Mouse (Mus musculus): ENCODE data around the gene Unc13d. TPM values are rescaled to one million over a fixed set of nuclear protein-coding genes. Genes with fewer than 3 reads are reported as not detected.

The Unc13d gene
- polyA plus RNA-seq, 1 experiment = 18.2 TPM

DNA sequence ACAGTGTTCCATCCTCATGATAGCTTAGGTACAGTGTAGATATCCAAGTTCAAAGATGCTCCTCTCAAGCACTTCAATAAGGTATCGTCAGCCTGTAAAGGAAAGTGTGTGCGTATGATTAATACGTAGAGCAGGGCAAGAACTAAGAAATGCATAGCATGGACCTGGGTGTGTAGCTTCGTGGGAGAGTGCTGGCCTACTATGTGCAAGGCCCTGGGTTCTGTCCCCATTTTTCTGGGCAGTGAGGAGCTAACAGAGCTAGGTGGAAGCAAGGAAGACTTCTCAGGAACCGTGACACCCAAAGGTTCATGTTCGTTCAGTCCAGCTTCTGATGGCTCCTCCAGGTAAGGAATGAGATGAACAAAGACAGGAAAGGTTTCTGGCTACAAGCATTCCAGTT, 32.6 kb downstream of the Unc13d start:
- TF ChIP-seq TAL1 (IDR thresholded peaks at IDR 0.05; ENCODE audit: low read length) = no peak
- TF ChIP-seq GATA1 (IDR thresholded peaks at IDR 0.05; ENCODE audit: low read length) = no peak
- Histone ChIP-seq H3K4me3 (replicated peaks) (no peak overlapping the region), H3K27me3 (ENCODE audit: control insufficient read depth) (no peaks in the 10 kb centered on the region; the same call in 1 of the 2 replicates), H3K9me3 (ENCODE audit: control insufficient read depth, low read length) (peaks cover 11% of the 10 kb centered on the region), H3K4me1 (ENCODE audit: control insufficient read depth) (peaks cover 8% of the 10 kb centered on the region), H3K36me3 (ENCODE audit: control insufficient read depth) (peaks cover 83% of the 10 kb centered on the region)

GRCm38 (mm10) chr11:116043286-116043685, 34.5 kb downstream of the Unc13d start:
- Histone ChIP-seq H3K9me3 (ENCODE audit: control insufficient read depth, low read length) (peaks cover 3% of the 10 kb centered on the region), H3K36me3 (ENCODE audit: control insufficient read depth) (peaks cover 81% of the 10 kb centered on the region), H3K4me1 (ENCODE audit: control insufficient read depth) (peaks cover 10% of the 10 kb centered on the region), H3K4me3 (replicated peaks) (no peak overlapping the region), H3K27me3 (ENCODE audit: control insufficient read depth) (no peaks in the 10 kb centered on the region)
- TF ChIP-seq GATA1 (IDR thresholded peaks at IDR 0.05; ENCODE audit: low read length) = no peak
- TF ChIP-seq TAL1 (IDR thresholded peaks at IDR 0.05; ENCODE audit: low read length) = no peak

DNA sequence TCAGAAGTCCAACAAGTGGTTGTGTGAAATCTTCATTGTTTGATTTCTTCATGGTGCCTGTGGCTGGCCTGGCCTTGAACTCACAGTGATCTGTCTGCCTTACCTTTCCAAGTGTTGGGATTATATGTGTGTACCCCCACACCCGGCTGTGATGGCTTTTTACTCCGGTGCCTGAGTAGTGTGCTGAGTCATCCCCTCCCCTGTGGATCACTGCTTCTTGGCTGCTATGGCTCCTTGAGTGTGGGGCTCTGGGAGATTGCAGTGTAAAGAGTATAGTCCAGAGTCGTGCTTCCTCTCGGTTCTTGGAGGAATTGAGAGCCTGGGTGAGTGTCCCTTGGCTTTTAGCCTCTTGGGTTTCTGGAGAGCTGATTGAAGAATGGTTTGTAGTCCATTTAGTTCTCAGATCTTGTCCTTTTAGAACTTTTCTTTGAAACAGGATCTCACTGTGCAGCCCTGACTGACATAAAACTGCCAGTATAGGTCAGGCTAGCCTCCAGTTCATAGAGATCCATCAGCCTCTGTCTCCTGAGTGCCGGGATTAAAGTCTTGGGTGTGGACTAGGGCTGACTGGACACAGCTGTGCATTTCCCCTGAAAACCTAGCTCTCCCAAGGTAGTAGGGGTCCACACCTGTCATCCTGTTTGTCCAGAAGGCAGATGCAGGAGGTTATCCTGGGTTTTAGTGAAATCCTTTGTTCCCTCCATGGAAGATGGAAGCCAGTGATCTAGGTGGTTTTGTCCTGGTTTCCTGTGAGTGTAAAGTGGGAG, 35.2 kb downstream of the Unc13d start:
- H3K36me3 ChIP-seq (ENCODE audit: control insufficient read depth) = peaks cover 81% of the 10 kb centered on the region
- H3K4me1 ChIP-seq (ENCODE audit: control insufficient read depth) = peaks cover 10% of the 10 kb centered on the region
- H3K27me3 ChIP-seq (ENCODE audit: control insufficient read depth) = no peaks in the 10 kb centered on the region
- TF ChIP-seq GATA1 (IDR thresholded peaks at IDR 0.05; ENCODE audit: low read length) (no peak), TAL1 (IDR thresholded peaks at IDR 0.05; ENCODE audit: low read length) (no peak)
- peaks cover 3% of the 10 kb centered on the region for H3K9me3 ChIP-seq (ENCODE audit: control insufficient read depth, low read length)
- H3K4me3 ChIP-seq (replicated peaks) = no peak overlapping the region

- H3K9me3 ChIP-seq (ENCODE audit: control insufficient read depth, low read length) = peaks cover 3% of the 10 kb centered on the region
- H3K4me3 ChIP-seq (replicated peaks) = no peak overlapping the region
- TF ChIP-seq GATA1 (IDR thresholded peaks at IDR 0.05; ENCODE audit: low read length) (no peak), TAL1 (IDR thresholded peaks at IDR 0.05; ENCODE audit: low read length) (no peak)
- H3K27me3 ChIP-seq (ENCODE audit: control insufficient read depth) = no peaks in the 10 kb centered on the region
- peaks cover 76% of the 10 kb centered on the region for H3K36me3 ChIP-seq (ENCODE audit: control insufficient read depth)
- H3K4me1 ChIP-seq (ENCODE audit: control insufficient read depth) = peaks cover 10% of the 10 kb centered on the region
Measured at GRCm38 (mm10) chr11:116041833-116042232, 35.9 kb downstream of the Unc13d start.

DNA sequence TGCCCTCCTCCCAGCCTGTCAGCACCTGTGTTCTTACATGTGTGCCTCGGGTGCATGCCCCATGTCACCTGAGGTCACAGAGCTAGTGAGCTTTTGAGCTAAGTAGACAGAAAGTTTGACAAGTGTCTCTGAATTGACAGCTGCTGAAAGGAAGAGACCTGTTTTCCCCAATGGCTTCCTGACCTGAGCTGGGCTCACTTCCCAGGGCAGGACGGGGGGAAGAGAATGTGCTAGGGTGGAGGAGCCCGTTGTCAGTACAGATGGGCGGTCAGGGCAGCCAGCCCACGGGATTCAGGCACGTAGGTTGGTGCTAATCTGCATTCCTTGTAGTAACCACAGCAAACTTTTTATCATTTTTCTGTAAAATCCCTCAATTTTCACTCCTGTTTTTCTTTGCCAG, 37.2 kb downstream of the Unc13d start:
- H3K36me3 ChIP-seq (ENCODE audit: control insufficient read depth) = peaks cover 74% of the 10 kb centered on the region
- peaks cover 10% of the 10 kb centered on the region for H3K4me1 ChIP-seq (ENCODE audit: control insufficient read depth)
- no peak overlapping the region for H3K4me3 ChIP-seq (replicated peaks)
- H3K27me3 ChIP-seq (ENCODE audit: control insufficient read depth) = no peaks in the 10 kb centered on the region
- peaks cover 3% of the 10 kb centered on the region for H3K9me3 ChIP-seq (ENCODE audit: control insufficient read depth, low read length)
- no peak for TF ChIP-seq GATA1 (IDR thresholded peaks at IDR 0.05; ENCODE audit: low read length)
- no peak for TF ChIP-seq TAL1 (IDR thresholded peaks at IDR 0.05; ENCODE audit: low read length)

- no peak overlapping the region for H3K4me3 ChIP-seq (replicated peaks)
- peaks cover 76% of the 10 kb centered on the region for H3K36me3 ChIP-seq (ENCODE audit: control insufficient read depth)
- H3K9me3 ChIP-seq (ENCODE audit: control insufficient read depth, low read length) = peaks cover 3% of the 10 kb centered on the region
- peaks cover 19% of the 10 kb centered on the region for H3K4me1 ChIP-seq (ENCODE audit: control insufficient read depth)
- H3K27me3 ChIP-seq (ENCODE audit: control insufficient read depth) = no peaks in the 10 kb centered on the region
- no peak for TF ChIP-seq TAL1 (IDR thresholded peaks at IDR 0.05; ENCODE audit: low read length)
- TF ChIP-seq GATA1 (IDR thresholded peaks at IDR 0.05; ENCODE audit: low read length) = no peak
Measured at GRCm38 (mm10) chr11:116037826-116038225, 39.9 kb downstream of the Unc13d start.

DNA sequence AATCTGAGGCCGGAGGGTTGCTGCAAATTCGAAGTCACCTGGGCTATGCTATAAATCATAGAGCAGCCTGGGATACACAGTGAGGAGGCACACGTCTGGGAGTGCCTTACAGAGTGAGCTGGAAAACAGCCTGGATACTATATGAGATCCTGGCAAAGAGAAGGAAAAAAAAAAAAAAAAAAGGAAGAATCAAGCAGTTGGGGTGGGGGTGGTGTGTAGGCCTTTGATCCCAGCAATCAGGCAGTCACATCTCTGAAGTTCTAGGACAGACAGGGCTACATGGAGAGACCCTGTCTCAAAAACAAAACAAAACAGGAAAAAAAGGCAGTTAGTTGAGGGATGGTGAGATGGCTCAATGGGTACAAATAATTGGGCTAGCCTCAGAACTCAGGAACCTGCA, 41.1 kb downstream of the Unc13d start:
- TF ChIP-seq GATA1 (IDR thresholded peaks at IDR 0.05; ENCODE audit: low read length) (no peak), TAL1 (IDR thresholded peaks at IDR 0.05; ENCODE audit: low read length) (no peak)
- Histone ChIP-seq H3K4me3 (replicated peaks) (no peak overlapping the region), H3K4me1 (ENCODE audit: control insufficient read depth) (peaks cover 21% of the 10 kb centered on the region), H3K9me3 (ENCODE audit: control insufficient read depth, low read length) (no peaks in the 10 kb centered on the region; the same call in 1 of the 2 replicates), H3K27me3 (ENCODE audit: control insufficient read depth) (no peaks in the 10 kb centered on the region), H3K36me3 (ENCODE audit: control insufficient read depth) (peaks cover 73% of the 10 kb centered on the region)

DNA sequence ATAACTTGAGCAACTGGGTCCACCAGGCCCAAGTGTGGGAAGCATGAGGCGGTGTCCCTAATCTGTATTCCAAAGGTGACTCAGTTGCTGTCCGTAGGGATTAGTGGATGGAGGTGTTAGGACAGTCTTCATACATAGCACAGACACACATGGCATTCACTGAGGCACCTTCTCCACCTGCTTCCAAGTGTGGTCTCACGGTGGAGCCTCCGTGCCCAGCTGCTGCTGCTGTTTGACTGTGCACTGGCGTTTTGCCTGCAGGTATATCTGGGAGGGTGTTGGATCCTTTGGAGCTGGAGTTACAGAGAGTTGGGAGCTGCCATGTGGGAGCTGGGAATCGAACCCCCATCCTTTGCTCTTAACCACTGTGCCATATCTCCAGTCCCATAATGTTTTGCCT, 43.2 kb downstream of the Unc13d start:
- peaks cover 35% of the 10 kb centered on the region for H3K4me1 ChIP-seq (ENCODE audit: control insufficient read depth)
- H3K4me3 ChIP-seq (replicated peaks) = no peak overlapping the region
- no peaks in the 10 kb centered on the region for H3K9me3 ChIP-seq (ENCODE audit: control insufficient read depth, low read length)
- TF ChIP-seq TAL1 (IDR thresholded peaks at IDR 0.05; ENCODE audit: low read length) (no peak), GATA1 (IDR thresholded peaks at IDR 0.05; ENCODE audit: low read length) (no peak)
- peaks cover 66% of the 10 kb centered on the region for H3K36me3 ChIP-seq (ENCODE audit: control insufficient read depth)
- no peaks in the 10 kb centered on the region for H3K27me3 ChIP-seq (ENCODE audit: control insufficient read depth)

GRCm38 (mm10) chr11:116030898-116031845, 46.6 kb downstream of the Unc13d start:
- no peak for TF ChIP-seq GATA1 (IDR thresholded peaks at IDR 0.05; ENCODE audit: low read length)
- no peak for TF ChIP-seq TAL1 (IDR thresholded peaks at IDR 0.05; ENCODE audit: low read length)
- H3K4me1 ChIP-seq (ENCODE audit: control insufficient read depth) = peaks cover 51% of the 10 kb centered on the region
- H3K36me3 ChIP-seq (ENCODE audit: control insufficient read depth) = peaks cover 37% of the 10 kb centered on the region
- H3K9me3 ChIP-seq (ENCODE audit: control insufficient read depth, low read length) = no peaks in the 10 kb centered on the region
- H3K27me3 ChIP-seq (ENCODE audit: control insufficient read depth) = no peaks in the 10 kb centered on the region
- H3K4me3 ChIP-seq (replicated peaks) = peak overlapping the region; percentile 97

Measured in erythroblast, embryonic 14.5 days (primary cell).